ENCODE assay signal across 20 mouse cellular contexts in the genomic region with DNA sequence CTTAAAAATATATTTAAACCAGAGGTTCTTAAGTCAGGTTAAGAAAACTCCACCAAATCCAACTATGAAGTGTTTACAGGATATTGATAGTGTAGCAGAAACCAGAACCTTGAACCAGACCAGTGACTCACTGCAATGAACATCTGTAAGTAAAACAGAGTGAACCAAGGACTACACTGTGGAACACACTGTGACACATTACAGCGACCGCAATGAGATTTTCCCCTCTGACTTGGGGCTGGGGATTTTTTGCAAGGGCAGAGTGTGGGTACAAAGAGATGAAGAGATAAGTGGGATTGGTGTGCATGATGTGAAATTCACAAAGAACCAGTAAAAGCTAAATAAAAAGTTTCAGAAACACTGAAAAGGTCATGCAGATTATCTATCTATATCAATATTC.
A peak's percentile ranks its signal among the peaks of the same experiment; 100 is the strongest.
DNase-seq lines count a peak whose midpoint lies in the region; ATAC-seq lines count a peak whose summit lies in the region.
"Had no signal": no experiment of that assay in that cellular context is flagged by ENCODE, and none has a peak within 500 bp of the region (broad histone marks: within the 10 kb centered on the region; RNA-seq: fewer than 3 reads in every experiment).

No protein-coding gene starts in this region.

- DNase-seq in adrenal gland, postnatal 14 days: peak; percentile 10
- DNase-seq in adrenal gland, adult 18-20 months (ENCODE audit: low spot score in 2 of 2): no peak
- DNase-seq in CD4-positive, CD25-positive, alpha-beta regulatory T cell, adult 2 months (ENCODE audit: low read depth, low spot score): peak; percentile 89
- peak; percentile 92 for DNase-seq in induced T-regulatory cell, adult 2 months (ENCODE audit: low read depth)
- peak; percentile 28 to 38 for DNase-seq in thymus, postnatal 10 days (ENCODE audit: low spot score in 2 of 2)
- no peak for DNase-seq in left cerebral cortex, adult 9 months (ENCODE audit: low spot score in 2 of 2)
- no peak for DNase-seq in layer of hippocampus, postnatal 14 days (ENCODE audit: low spot score in 2 of 2)
- DNase-seq: cerebellum, adult 18-20 months; cerebellum, postnatal 25 days; embryo, embryonic 11 days; heart, postnatal 10 days; kidney, adult 9 months; kidney, postnatal 36 days; layer of hippocampus, adult 9-11 months; liver, embryonic 13.5 days; right cerebral cortex, postnatal 14 days; spleen, adult 18-20 months had no signal

- ATAC-seq in cerebellum, adult (ENCODE audit: insufficient number of reproducible peaks, low FRiP score, low TSS enrichment): no peak
- ATAC-seq: forebrain, embryonic 16.5 days; Patski had no signal

Comparison
In these comparisons a context has a peak if more than half of its experiments do, and no peak if none do; other contexts are left out.
1. DNase-seq: peak in adrenal gland, postnatal 14 days (single experiment), CD4-positive, CD25-positive, alpha-beta regulatory T cell, adult 2 months (single experiment), induced T-regulatory cell, adult 2 months (single experiment) and thymus, postnatal 10 days (2 of 2); none in adrenal gland, adult 18-20 months (0 of 2), left cerebral cortex, adult 9 months (0 of 2) and layer of hippocampus, postnatal 14 days (0 of 2).